Comparison of ENCODE assay signal across 28 mouse cellular contexts in the genomic region with DNA sequence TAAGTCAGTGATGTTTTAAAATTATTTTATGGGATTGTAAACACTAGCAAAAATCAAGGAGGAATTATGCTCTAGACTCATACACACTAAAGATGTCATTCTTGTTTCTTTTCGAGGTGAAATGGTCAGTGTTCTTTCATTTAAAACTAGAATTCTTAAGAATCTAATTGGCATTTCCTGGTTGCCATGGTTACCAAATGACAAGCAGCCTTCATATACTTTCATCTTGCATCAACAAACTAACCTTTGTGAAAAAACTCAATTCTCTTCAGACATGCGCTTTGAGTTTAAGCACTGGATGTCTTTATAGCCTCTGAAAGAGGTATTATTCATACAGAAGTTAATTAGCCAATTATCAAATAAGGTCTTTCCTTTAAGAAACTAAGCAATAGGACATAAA.
DNase-seq lines count a peak whose midpoint lies in the region; ATAC-seq and TF ChIP-seq lines count a peak whose summit lies in the region.
"Had no signal": no experiment of that assay in that cellular context is flagged by ENCODE, and none has a peak within 500 bp of the region (broad histone marks: within the 10 kb centered on the region; RNA-seq: fewer than 3 reads in every experiment).

No protein-coding gene starts in this region.

- intact Hi-C loops in left cerebral cortex, postnatal 36 days (cut with DNase I) = no loop called here

- TF ChIP-seq CTCF in hindbrain, postnatal 0 days (IDR thresholded peaks at IDR 0.05; ENCODE audit: low read depth) = no peak
- no peak for TF ChIP-seq CTCF in brain, embryonic 14.5 days (IDR thresholded peaks at IDR 0.05; ENCODE audit: borderline replicate concordance, extremely low read depth, insufficient read depth, insufficient read length)

- WGBS in hindbrain, postnatal 0 days = 64% methylated on average over 2 of the region's 2 CpGs
- WGBS in hindbrain, embryonic 12.5 days = 64% methylated on average over 2 of the region's 2 CpGs

- no peaks in the 10 kb centered on the region for H3K27me3 ChIP-seq in hindbrain, postnatal 0 days (ENCODE audit: insufficient read depth, low read length)
- no peaks in the 10 kb centered on the region for H3K27me3 ChIP-seq in hindbrain, embryonic 12.5 days
- H3K27me3 ChIP-seq: CH12.LX; embryonic facial prominence, embryonic 12.5 days; heart, embryonic 13.5 days; neural tube, embryonic 15.5 days; stomach, embryonic 15.5 days had no signal

- no peaks in the 10 kb centered on the region for H3K4me1 ChIP-seq in hindbrain, postnatal 0 days (ENCODE audit: insufficient read depth, low read length)
- H3K4me1 ChIP-seq in hindbrain, embryonic 12.5 days = peaks cover 4% of the 10 kb centered on the region
- H3K4me1 ChIP-seq: heart, embryonic 13.5 days; neural tube, embryonic 15.5 days; stomach, embryonic 15.5 days had no signal

- H3K36me3 ChIP-seq in hindbrain, postnatal 0 days (ENCODE audit: insufficient read depth, low read length) = no peaks in the 10 kb centered on the region
- H3K36me3 ChIP-seq in hindbrain, embryonic 12.5 days = no peaks in the 10 kb centered on the region
- H3K36me3 ChIP-seq: embryonic facial prominence, embryonic 12.5 days; heart, embryonic 13.5 days; hindbrain, embryonic 10.5 days; neural tube, embryonic 15.5 days; stomach, embryonic 15.5 days had no signal

- ATAC-seq in hindbrain, postnatal 0 days = no peak; the same call in 1 of the 2 replicates
- ATAC-seq in hindbrain, embryonic 12.5 days (ENCODE audit: low FRiP score) = no peak
- ATAC-seq: activated CD4-positive, CD25-positive, alpha-beta regulatory T cell, adult 4 months; intestine, embryonic 16.5 days had no signal

- no peak for TF ChIP-seq POLR2A in brain, embryonic 14.5 days (IDR thresholded peaks at IDR 0.05; ENCODE audit: borderline replicate concordance, extremely low read depth, insufficient read depth, insufficient read length, poor library complexity, severe bottlenecking)

- H3K27ac ChIP-seq in hindbrain, postnatal 0 days = no peak overlapping the region
- H3K27ac ChIP-seq in hindbrain, embryonic 12.5 days = no peak overlapping the region
- H3K27ac ChIP-seq: embryonic facial prominence, embryonic 12.5 days; heart, embryonic 13.5 days; hindbrain, embryonic 10.5 days; kidney, postnatal 0 days; liver, embryonic 14.5 days; macrophage; neural tube, embryonic 15.5 days had no signal

- H3K4me2 ChIP-seq in hindbrain, postnatal 0 days (ENCODE audit: low read depth, low read length) = no peak overlapping the region
- no peak overlapping the region for H3K4me2 ChIP-seq in hindbrain, embryonic 12.5 days (replicated peaks)
- H3K4me2 ChIP-seq: embryonic facial prominence, embryonic 12.5 days; heart, embryonic 13.5 days; neural tube, embryonic 15.5 days; stomach, embryonic 15.5 days had no signal

- peak; percentile 37 for DNase-seq in embryo, embryonic 10 days (ENCODE audit: low spot score)
- DNase-seq in embryo, embryonic 9.5 days (ENCODE audit: extremely low spot score) = no peak
- peak; percentile 20 for DNase-seq in hindbrain, postnatal 0 days (ENCODE audit: low spot score)
- peak; percentile 64 for DNase-seq in brain, embryonic 14.5 days (ENCODE audit: low read depth)
- peak; percentile 17 for DNase-seq in forelimb bud, embryonic 11.5 days (ENCODE audit: low read depth, low spot score)
- DNase-seq in left cerebral cortex, postnatal 36 days (ENCODE audit: low spot score in 2 of 2) = no peak
- DNase-seq: adrenal gland, adult 2 months; adrenal gland, postnatal 36 days; cerebellum, adult 8-10 months; cerebellum, postnatal 36 days; gastrocnemius, postnatal 10 days; heart, postnatal 10 days; liver; lung, adult 2 months; lung, postnatal 10 days; right cerebral cortex, postnatal 25 days had no signal

- H3K9ac ChIP-seq in hindbrain, postnatal 0 days (replicated peaks; ENCODE audit: low read length) = no peak overlapping the region
- no peak overlapping the region for H3K9ac ChIP-seq in hindbrain, embryonic 12.5 days
- H3K9ac ChIP-seq: embryonic facial prominence, embryonic 12.5 days; heart, embryonic 13.5 days; liver, embryonic 14.5 days; neural tube, embryonic 15.5 days; stomach, embryonic 15.5 days had no signal

- H3K4me3 ChIP-seq in hindbrain, postnatal 0 days (ENCODE audit: low read length) = no peak overlapping the region
- H3K4me3 ChIP-seq in hindbrain, embryonic 12.5 days = no peak overlapping the region
- H3K4me3 ChIP-seq: embryonic facial prominence, embryonic 12.5 days; heart, embryonic 13.5 days; hindbrain, embryonic 10.5 days; neural tube, embryonic 15.5 days; stomach, embryonic 15.5 days had no signal

- no peaks in the 10 kb centered on the region for H3K9me3 ChIP-seq in hindbrain, postnatal 0 days (ENCODE audit: low read length)
- no peaks in the 10 kb centered on the region for H3K9me3 ChIP-seq in hindbrain, embryonic 12.5 days (replicated peaks)
- H3K9me3 ChIP-seq: embryonic facial prominence, embryonic 12.5 days; heart, embryonic 13.5 days; hindbrain, embryonic 10.5 days; neural tube, embryonic 15.5 days; stomach, embryonic 15.5 days had no signal

Comparison
In these comparisons a context has a peak if more than half of its experiments do, and no peak if none do; other contexts are left out.
1. DNase-seq: peak in embryo, embryonic 10 days (single experiment), hindbrain, postnatal 0 days (single experiment), brain, embryonic 14.5 days (single experiment) and forelimb bud, embryonic 11.5 days (single experiment); none in embryo, embryonic 9.5 days (single experiment) and left cerebral cortex, postnatal 36 days (0 of 2).